Mouse (Mus musculus) olfactory bulb, adult 2 months (tissue): Measurements from ENCODE around the gene Xrcc6.

Experiments
- CTCF ChIP-seq: fragments of 200-500 bp; IDR thresholded peaks from 2 replicates; pipeline ENCODE4 v1.5.1; 2012; ENCODE audit warnings: low read depth, mild to moderate bottlenecking, low read length, moderate library complexity; ENCODE audit not compliant: insufficient read depth
- POLR2A ChIP-seq: fragments of 200-500 bp; IDR thresholded peaks from 2 replicates; pipeline ENCODE4 v1.6.1; 2012; ENCODE audit warnings: mild to moderate bottlenecking, low read depth, low read length, moderate library complexity; ENCODE audit not compliant: insufficient read depth

DNA sequence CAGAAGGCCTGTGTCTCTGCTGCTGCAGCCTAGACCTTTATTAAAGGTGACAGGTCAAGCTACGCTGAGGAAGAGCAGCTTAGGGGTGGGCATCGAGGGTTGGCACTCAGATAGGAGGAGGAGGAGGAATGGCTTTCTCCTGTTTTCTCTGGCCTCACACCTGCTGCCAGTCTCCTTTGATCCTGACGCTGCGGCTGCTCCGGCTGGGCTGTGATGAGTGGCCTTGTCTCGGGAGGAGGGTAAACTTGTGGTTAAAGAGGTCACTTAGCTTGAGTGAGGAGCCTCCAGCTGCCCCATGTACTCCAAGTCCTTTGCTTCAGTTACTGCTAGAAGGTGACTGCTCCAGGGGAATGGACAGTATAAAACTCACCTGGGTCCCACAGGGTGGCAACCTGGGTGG is 6.4 kb downstream of the Xrcc6 start:
- no peak for TF ChIP-seq CTCF
- TF ChIP-seq POLR2A: no peak
